Mouse (Mus musculus): Measurements from ENCODE around the gene Acap1.

Acap1 gene

GRCm38 (mm10) chr11:69900471-69901405, 5.4 kb upstream of the Acap1 start, which contains the start of the genes 2810408A11Rik and Neurl4:
2810408A11Rik (minus strand) TSS chr11:69900987.
Neurl4 (plus strand) TSS chr11:69901072.
- DNase-seq: peak; percentile 93

DNA sequence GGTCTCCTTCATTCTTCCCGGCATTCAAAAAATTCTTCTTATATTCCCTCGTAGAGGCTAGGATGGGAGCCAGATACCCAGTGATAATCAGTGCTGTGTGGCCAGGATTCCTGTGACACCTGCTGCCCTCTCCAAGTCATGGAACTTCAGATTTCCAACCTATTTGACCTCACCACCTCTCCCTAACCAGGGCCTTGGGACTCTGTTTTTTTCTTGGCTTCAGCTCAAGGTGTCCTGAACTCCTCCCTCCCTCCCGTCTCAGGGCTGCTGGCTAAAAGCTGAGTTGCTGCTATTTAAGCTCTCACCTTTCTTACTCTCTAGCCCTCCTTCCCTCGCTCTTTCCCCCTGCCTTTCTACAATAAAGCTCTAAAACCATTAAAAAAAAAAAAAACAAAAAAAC, 4.5 kb upstream of the Acap1 start:
- no peak for DNase-seq

DNA sequence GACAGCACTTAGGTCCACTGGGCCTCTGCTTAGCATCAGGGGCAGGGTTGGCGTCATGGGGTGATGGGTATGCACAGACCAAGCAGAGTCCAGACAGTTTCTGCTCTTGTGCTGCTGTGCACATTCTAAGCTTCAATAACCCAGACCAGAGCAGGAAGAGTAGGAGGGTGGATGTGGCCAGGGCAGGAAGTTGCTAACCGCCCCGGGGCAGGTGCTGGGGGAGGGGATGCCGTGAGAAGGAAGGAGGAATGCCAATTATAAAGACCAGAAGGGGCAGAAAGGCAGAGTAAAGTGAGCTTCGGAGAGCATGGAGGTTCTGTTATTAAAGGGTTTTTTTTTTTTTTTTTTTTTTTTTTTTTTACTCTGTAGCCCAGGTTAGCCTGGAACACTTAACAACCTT, 668 bp downstream of the Acap1 start:
- DNase-seq: no peak

DNA sequence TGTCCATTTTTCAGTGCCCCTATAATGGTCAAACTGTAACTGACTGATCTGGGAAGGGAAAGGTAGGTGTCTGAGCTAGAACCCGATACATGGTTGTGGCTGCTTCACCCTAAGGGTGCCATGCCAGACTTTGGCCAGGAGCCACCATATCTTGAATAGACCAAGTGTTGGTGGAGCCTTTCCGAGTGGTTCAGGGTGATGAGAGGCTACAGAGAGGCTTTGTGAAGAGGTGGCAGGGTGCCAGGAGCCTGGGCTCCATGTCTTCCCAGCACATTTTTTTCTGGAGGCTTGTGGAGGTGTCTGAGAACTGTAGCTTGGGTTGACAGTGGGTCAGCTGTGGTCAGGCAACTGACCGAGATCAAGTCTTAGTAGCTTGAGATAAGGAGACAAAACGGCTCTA, 3.9 kb downstream of the Acap1 start:
- DNase-seq: no peak

- no peak for DNase-seq
Observed at GRCm38 (mm10) chr11:69886907-69887635, 8.3 kb downstream of the Acap1 start.

- no peak for DNase-seq
Observed at GRCm38 (mm10) chr11:69884663-69885062, 10.7 kb downstream of the Acap1 start.

GRCm38 (mm10) chr11:69884240-69884639, 11.1 kb downstream of the Acap1 start:
- DNase-seq: no peak

GRCm38 (mm10) chr11:69883527-69884151, 11.7 kb downstream of the Acap1 start:
- DNase-seq: peak; percentile 55

- peak; percentile 67 for DNase-seq
Observed at GRCm38 (mm10) chr11:69883066-69883465, 12.3 kb downstream of the Acap1 start.

DNA sequence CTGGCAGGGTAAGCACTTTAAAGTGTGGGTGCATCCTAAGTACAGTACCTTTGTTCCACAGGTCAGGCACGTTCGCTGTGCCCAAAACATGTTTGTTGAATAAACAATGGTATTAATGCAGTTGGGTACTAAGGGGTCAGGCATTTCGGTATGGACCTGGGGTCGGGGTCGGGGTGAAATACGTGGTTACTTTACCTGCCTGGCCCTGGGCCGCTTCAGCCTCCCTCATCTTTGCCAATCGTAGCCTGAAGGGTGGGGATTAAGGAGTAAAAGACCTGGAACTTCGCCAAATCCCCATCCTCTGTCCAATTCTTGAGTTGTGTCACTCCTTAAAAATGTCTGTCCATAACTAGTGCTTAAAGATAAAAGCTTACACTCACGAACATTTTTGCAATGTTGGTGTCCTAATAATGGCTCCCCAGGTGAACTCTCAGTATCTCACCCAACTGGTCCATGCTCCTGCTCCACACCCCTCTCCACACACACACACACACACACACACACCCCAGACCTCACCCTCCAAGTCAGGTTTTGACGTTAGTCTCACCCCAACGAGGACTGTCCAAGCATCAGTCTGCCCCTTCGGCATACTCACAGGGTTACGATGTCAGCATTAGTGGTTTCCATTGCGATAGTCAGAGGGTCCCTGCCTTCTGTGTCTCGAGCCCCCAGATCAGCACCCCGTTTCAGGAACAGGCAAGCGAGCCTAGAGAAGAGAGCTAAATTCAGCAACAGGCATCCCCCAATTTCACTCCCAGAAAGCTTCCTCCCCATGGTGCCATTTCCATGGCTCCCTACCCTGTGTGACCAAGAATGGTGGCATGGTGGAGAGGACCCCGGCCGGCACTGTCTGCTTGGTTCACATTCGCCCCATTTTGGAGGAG, 13.3 kb downstream of the Acap1 start:
- DNase-seq: peak; percentile 31

DNA sequence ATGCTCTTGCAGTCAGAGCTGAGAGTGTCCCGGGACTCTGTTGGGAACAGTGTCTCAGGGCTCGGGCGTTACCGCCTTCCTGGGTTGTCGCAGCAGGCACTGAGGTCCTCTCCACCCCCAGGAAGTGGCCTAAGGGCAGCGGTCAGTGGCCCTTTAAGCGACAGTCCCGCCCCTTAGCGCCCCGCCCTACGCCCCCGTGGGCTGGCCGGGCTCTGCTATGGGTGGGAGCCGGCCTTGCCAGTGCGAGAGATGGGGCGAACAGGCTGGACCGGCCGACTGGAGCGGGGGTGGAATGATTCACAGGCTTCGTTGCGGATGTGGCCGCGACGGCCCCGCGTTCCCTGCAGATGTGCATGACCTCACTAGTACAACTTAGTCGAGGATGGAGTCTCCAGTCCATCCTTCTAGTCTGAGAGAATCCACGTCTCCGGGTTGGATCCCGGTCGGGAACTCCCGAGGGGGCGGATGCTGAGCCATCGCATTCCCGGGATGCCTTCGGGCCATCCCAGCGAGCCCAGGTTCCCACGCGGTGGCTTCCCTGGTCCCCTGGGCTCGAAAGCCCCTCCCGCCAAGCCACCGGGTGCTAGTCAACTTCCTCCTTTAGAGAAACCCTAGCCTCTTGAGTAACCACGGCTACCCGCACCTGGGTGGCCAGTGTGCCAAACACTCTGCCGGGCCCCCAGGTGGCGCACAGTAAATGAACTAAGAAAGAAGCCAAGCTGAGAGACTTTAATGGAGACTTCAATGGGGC, 14.3 kb downstream of the Acap1 start, which contains the start of gene Kctd11:
TSS of gene Kctd11 (minus strand) at position 554 of the 751 bp plus-strand sequence.
- DNase-seq: peak; percentile 93

- DNase-seq: peak; percentile 86
Observed at GRCm38 (mm10) chr11:69880506-69880852, 14.9 kb downstream of the Acap1 start.

DNA sequence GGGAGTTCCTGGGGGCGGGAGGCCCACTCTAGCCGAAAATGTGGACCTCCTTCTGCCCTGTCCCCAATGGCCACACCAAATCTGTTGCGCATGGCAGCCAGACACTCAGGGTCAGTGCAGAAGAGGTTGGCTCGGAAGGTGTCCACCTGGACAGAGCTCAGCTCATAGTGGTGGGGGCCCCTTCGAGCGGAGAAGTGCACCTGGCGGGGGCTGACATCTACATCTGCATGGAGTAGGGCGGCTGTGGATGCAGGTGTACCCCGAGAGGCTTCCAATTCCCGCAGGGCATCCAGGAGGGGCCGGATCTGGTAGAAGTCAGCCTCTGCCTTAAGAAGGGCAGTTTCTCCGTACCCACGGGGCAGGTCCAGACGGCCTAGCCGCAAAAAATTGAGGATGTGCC, 15.6 kb downstream of the Acap1 start:
- peak; percentile 33 for DNase-seq

GRCm38 (mm10) chr11:69878952-69879351, 16.4 kb downstream of the Acap1 start:
- no peak for DNase-seq

DNA sequence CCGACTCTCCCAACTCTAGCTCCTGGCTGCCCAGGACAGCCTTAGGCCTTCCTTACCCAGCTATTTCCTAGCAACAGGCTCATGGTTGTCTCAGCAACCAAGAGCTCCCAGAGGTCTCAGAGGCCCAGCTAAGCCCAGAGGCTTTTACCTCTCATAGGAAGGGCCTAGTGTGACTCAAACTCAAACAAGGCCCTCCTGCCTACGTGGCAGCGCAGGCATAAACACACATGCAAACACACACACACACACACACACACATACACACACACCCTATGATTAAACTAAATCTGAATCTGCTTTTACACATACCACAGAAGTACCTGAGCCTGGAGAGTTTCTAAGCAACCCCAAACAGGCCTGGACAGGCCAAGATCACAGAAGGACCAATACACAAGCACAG, 16.9 kb downstream of the Acap1 start:
- DNase-seq: peak; percentile 10

GRCm38 (mm10) chr11:69877878-69878277, 17.5 kb downstream of the Acap1 start, which contains the start of gene Tmem95:
Tmem95 (minus strand) TSS chr11:69878018.
- peak; percentile 35 for DNase-seq

DNA sequence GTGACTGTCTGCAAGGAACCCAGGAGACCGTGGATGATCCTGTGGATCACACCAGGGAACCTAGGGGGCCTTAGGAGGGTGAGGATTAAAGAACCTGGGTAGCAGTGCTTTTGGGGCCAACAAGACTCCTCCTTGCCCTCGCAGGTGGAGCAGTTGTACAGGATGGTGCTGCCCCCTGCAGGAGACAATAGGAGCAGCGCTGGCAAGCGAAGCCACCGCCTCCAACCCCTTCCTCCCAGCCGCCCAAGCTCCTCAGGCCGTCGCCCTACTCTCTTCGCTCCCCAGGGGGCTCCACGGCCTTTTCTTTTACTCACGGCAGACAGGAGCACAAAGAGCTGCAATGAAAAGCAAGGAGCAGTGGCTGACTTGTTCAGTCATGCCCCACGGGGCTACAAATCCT, 18.5 kb downstream of the Acap1 start:
- peak; percentile 93 for DNase-seq

GRCm38 (mm10) chr11:69876186-69876585, 19.2 kb downstream of the Acap1 start:
- peak; percentile 73 for DNase-seq

- DNase-seq: no peak
Observed at GRCm38 (mm10) chr11:69872451-69872850, 22.9 kb downstream of the Acap1 start.

- no peak for DNase-seq
Observed at GRCm38 (mm10) chr11:69871822-69872221, 23.5 kb downstream of the Acap1 start.

Measured in kidney, postnatal 10 days (tissue).